Mouse (Mus musculus) activated CD4-positive, CD25-positive, alpha-beta regulatory T cell, adult 9 weeks (primary cell): ENCODE data around the gene Emb. TPM values are rescaled to one million over a fixed set of nuclear protein-coding genes. Genes with fewer than 3 reads are reported as not detected.

Experiments used
- polyA plus RNA-seq: library from polyadenylated mRNA; unstranded; fragments of 100-300 nt; shearing (Covaris generic); gene quantifications from one replicate; pipeline ENCODE4 v1.2.1, GENCODE M21; 2017

Emb gene
- polyA plus RNA-seq = 156 TPM

GRCm38 (mm10) chr13:117208236-117208635, at the start of gene Emb:
TSS of gene Emb (plus strand) at chr13:117208536.

GRCm38 (mm10) chr13:117220501-117221321, 12.4 kb downstream of the Emb start, which contains the start of gene Gm17509:
TSS of gene Gm17509 (minus strand) at chr13:117221075.

Other genes with a start within 250 kb of the Emb start
- gene Parp8, start 183.0 kb upstream of the Emb start, polyA plus RNA-seq = 29.2 TPM
- 0.83 TPM for gene Gm17509, start 12.5 kb downstream of the Emb start, polyA plus RNA-seq